Mouse (Mus musculus) heart, postnatal 25 days (tissue): Measurements from ENCODE around the gene Baz2b. TPM values are rescaled to one million over a fixed set of nuclear protein-coding genes. Genes with fewer than 3 reads are reported as not detected.

Experiments used
- DNase-seq: peaks from one replicate; pipeline ENCODE4 v3.0.0; 2022; ENCODE audit warnings: low spot score
- intact Hi-C: fragments of 180-260 bp; cut with DNase I; formaldehyde crosslinking; loops from one replicate; pipeline ENCODE4 v1.15.1; 2025
- total RNA-seq, 2 experiments: library from RNA; stranded (reverse); gene quantifications; 2 replicates each; pipeline ENCODE4 v1.2.3; 2021

Gene Baz2b
- total RNA-seq, result 10 to 100 TPM; 34.7 to 40.5 TPM

- intact Hi-C loops, result loop anchor here (2.0 to 10.0 kb wide), 4 partner anchors 85 to 685 kb away; no protein-coding TSS in a partner anchor
- DNase-seq, result peak; percentile 81
Observed at GRCm38 (mm10) chr2:60209703-60210651, at the start of gene Baz2b, which contains the start of gene March7. Gene Baz2b (minus strand): TSS chr2:60209839. Gene March7 (plus strand): TSS chr2:60209887.

GRCm38 (mm10) chr2:60259186-60259585 is 49.5 kb upstream of the Baz2b start:
- intact Hi-C loops, result no loop called here
- no peak for DNase-seq

GRCm38 (mm10) chr2:60256751-60257150 is 47.1 kb upstream of the Baz2b start:
- DNase-seq, result no peak
- intact Hi-C loops, result no loop called here

- intact Hi-C loops, result no loop called here
- no peak for DNase-seq
Observed at GRCm38 (mm10) chr2:60253506-60253905, 43.9 kb upstream of the Baz2b start.

GRCm38 (mm10) chr2:60252782-60253181 is 43.1 kb upstream of the Baz2b start:
- intact Hi-C loops, result no loop called here

GRCm38 (mm10) chr2:60234506-60234905 is 24.9 kb upstream of the Baz2b start:
- intact Hi-C loops, result no loop called here
- DNase-seq, result no peak

More at GRCm38 (mm10) chr2:60252782-60253181, 43.1 kb upstream of the Baz2b start:
- DNase-seq, result no peak

GRCm38 (mm10) chr2:60233147-60233546 is 23.5 kb upstream of the Baz2b start:
- DNase-seq, result no peak
- intact Hi-C loops, result no loop called here

GRCm38 (mm10) chr2:60230361-60230760 is 20.7 kb upstream of the Baz2b start:
- DNase-seq, result no peak
- intact Hi-C loops, result no loop called here

- no peak for DNase-seq
- intact Hi-C loops, result no loop called here
Observed at GRCm38 (mm10) chr2:60228470-60228869, 18.8 kb upstream of the Baz2b start.

GRCm38 (mm10) chr2:60223489-60223888 is 13.8 kb upstream of the Baz2b start:
- intact Hi-C loops, result no loop called here
- DNase-seq, result no peak

GRCm38 (mm10) chr2:60221954-60222353 is 12.3 kb upstream of the Baz2b start:
- intact Hi-C loops, result no loop called here
- no peak for DNase-seq

- no peak for DNase-seq
- intact Hi-C loops, result no loop called here
Observed at GRCm38 (mm10) chr2:60221236-60221635, 11.6 kb upstream of the Baz2b start.

- intact Hi-C loops, result no loop called here
Observed at GRCm38 (mm10) chr2:60217620-60218019, 8.0 kb upstream of the Baz2b start.

GRCm38 (mm10) chr2:60216547-60217153 is 7.0 kb upstream of the Baz2b start:
- no peak for DNase-seq
- intact Hi-C loops, result no loop called here

More at GRCm38 (mm10) chr2:60217620-60218019, 8.0 kb upstream of the Baz2b start:
- no peak for DNase-seq

GRCm38 (mm10) chr2:60214683-60215082 is 5.0 kb upstream of the Baz2b start:
- no peak for DNase-seq
- intact Hi-C loops, result loop anchor here (5.0 kb wide), 1 partner anchor 167 kb away; no protein-coding TSS in a partner anchor

GRCm38 (mm10) chr2:60212488-60212887 is 2.8 kb upstream of the Baz2b start:
- intact Hi-C loops, result loop anchor here (5.0 kb wide), 1 partner anchor 165 kb away; no protein-coding TSS in a partner anchor
- DNase-seq, result no peak

GRCm38 (mm10) chr2:60210821-60211220 is 1.2 kb upstream of the Baz2b start:
- DNase-seq, result no peak
- intact Hi-C loops, result loop anchor here (5.0 kb wide), 1 partner anchor 164 kb away; no protein-coding TSS in a partner anchor

GRCm38 (mm10) chr2:60209122-60209611 is 472 bp downstream of the Baz2b start:
- intact Hi-C loops, result loop anchor here (2.0 to 10.0 kb wide), 3 partner anchors 84 to 684 kb away; no protein-coding TSS in a partner anchor
- DNase-seq, result no peak

GRCm38 (mm10) chr2:60205795-60206194 is 3.8 kb downstream of the Baz2b start:
- no peak for DNase-seq

GRCm38 (mm10) chr2:60204162-60204561 is 5.5 kb downstream of the Baz2b start:
- intact Hi-C loops, result loop anchor here (10.0 kb wide), 1 partner anchor 679 kb away; no protein-coding TSS in a partner anchor

More at GRCm38 (mm10) chr2:60205795-60206194, 3.8 kb downstream of the Baz2b start:
- intact Hi-C loops, result loop anchor here (5.0 to 10.0 kb wide), 2 partner anchors 373 to 681 kb away; no protein-coding TSS in a partner anchor

More at GRCm38 (mm10) chr2:60204162-60204561, 5.5 kb downstream of the Baz2b start:
- no peak for DNase-seq
